Mouse (Mus musculus): ENCODE measurements around the gene Psmd11.
"Not testable (repeated sequence)": the region's sequence is repeated elsewhere in the genome, so short reads cannot be mapped to it uniquely, and the experiment has no call there.

Psmd11 gene

GRCm38 (mm10) chr11:80429009-80429475, 627 bp downstream of the Psmd11 start:
- DNase-seq (ENCODE audit: low read depth, low spot score): peak; percentile 61

- no peak for DNase-seq (ENCODE audit: low read depth, low spot score)
These were observed 1.2 kb downstream of the Psmd11 start for GRCm38 (mm10) chr11:80429500-80430166.

GRCm38 (mm10) chr11:80430366-80430910, 2.0 kb downstream of the Psmd11 start:
- DNase-seq (ENCODE audit: low read depth, low spot score): no peak

GRCm38 (mm10) chr11:80446916-80447315, 18.5 kb downstream of the Psmd11 start:
- DNase-seq (ENCODE audit: low read depth, low spot score): no peak

- no peak for DNase-seq (ENCODE audit: low read depth, low spot score)
These were observed 21.4 kb downstream of the Psmd11 start for GRCm38 (mm10) chr11:80449859-80450258.

GRCm38 (mm10) chr11:80452242-80452641, 23.8 kb downstream of the Psmd11 start:
- no peak for DNase-seq (ENCODE audit: low read depth, low spot score)

- no peak for DNase-seq (ENCODE audit: low read depth, low spot score)
These were observed 24.8 kb downstream of the Psmd11 start for GRCm38 (mm10) chr11:80453198-80453597.

DNA sequence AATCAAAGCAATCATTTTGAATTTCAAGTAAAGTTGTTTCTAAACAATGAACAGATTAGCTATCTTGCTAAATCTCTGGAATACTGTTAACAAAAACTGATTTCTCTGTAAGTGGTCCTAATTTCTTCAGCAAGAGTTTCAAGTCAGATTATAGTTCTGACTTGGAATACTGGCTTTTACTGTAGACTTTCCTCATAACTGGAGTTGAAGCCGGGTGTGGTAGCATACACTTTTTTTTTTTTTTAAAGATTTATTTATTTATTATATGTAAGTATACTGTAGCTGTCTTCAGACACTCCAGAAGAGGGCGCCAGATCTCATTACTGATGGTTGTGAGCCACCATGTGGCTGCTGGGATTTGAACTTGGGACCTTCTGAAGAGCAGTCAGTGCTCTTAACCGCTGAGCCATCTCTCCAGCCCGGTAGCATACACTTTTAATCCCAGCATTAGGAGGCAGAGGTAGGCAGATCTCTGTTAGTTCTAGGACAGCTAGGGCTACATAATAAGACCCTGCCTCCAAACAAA, 35.3 kb downstream of the Psmd11 start:
- not testable (repeated sequence) for DNase-seq (ENCODE audit: low read depth, low spot score)

DNA sequence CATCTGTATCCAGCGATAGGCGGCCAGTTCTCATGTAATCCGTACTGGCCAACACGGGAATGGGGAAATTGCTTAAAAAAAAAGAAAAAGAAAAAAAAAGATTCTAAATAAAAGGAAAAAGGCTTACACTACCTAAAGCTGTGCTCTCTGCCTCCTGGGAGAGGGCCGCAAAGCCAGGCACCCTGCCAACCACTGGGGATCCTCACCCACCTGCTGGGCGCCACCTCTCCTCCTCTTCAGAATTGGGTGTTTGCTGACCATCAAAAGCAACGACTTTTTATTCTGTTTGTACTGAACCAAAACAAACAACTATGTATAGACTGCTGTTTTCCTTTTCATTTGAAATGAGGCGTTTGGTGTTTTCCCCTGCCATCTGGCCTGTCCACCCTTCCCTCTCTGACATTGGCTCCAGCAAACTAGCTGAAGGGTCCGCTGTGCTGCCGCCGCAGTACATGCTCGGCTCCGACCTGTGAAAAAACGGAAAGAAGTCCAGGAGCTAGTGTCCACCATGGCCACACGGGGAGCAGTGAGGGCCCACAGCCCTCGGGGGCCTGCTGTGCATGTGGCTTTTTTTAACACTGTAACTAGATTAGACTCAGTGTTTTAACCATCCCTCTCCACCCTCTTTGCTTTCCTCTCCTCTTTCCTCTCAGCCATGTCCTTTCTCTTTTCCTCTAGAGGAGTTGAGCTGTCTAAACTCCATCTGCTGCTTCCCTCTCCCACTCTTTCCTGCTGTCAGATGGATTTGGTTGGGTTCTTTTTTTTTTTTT, 43.6 kb downstream of the Psmd11 start:
- no peak for DNase-seq (ENCODE audit: low read depth, low spot score)

DNA sequence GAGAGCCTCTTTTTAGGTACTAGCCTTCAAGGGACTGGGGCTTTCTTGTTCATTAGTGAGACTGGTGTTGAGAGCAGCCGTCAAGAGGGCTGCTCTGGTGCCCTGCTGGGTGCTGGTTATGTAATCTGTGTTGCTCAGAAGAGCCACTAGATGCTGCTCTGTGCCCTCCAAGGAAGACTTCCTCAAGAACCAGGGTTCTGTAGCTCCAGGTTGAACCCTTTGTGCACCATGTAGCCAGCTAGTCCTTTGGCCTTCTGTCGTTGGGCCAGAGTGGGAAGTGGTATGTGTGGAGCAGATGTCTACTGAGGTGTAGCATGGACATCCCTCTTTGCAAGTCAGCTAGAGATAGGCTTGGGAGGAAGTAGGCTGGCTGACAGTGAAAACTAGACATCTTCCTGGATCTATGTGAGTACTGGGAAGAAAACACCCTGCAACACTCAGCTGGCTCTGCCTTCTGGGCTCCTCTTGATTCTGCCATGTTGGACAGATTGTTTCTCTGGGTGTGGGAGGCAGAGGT, 45.8 kb downstream of the Psmd11 start:
- peak; percentile 48 for DNase-seq (ENCODE audit: low read depth, low spot score)

DNA sequence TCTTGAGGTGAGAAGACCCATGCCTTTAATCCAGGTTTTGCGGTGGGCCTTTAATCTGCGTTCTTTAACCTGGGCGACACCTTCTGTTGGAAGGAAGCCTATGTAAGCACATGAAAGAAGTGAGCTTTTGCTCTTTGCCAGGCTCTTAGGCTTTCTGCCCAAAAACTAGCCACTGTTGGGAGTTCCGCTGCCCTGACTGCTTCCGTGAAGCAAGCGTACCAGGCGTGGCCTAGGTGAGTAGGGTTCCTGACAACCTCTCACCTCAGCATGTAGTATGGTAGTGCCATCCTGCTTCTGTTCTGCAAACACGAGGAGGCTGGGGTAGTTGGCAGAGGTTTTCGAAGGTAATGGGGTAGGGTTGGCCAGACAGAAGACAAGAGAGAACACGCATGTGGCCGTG, 46.4 kb downstream of the Psmd11 start:
- DNase-seq (ENCODE audit: low read depth, low spot score): no peak

- DNase-seq (ENCODE audit: low read depth, low spot score): no peak
These were observed 47.1 kb downstream of the Psmd11 start for GRCm38 (mm10) chr11:80475544-80475943.

DNA sequence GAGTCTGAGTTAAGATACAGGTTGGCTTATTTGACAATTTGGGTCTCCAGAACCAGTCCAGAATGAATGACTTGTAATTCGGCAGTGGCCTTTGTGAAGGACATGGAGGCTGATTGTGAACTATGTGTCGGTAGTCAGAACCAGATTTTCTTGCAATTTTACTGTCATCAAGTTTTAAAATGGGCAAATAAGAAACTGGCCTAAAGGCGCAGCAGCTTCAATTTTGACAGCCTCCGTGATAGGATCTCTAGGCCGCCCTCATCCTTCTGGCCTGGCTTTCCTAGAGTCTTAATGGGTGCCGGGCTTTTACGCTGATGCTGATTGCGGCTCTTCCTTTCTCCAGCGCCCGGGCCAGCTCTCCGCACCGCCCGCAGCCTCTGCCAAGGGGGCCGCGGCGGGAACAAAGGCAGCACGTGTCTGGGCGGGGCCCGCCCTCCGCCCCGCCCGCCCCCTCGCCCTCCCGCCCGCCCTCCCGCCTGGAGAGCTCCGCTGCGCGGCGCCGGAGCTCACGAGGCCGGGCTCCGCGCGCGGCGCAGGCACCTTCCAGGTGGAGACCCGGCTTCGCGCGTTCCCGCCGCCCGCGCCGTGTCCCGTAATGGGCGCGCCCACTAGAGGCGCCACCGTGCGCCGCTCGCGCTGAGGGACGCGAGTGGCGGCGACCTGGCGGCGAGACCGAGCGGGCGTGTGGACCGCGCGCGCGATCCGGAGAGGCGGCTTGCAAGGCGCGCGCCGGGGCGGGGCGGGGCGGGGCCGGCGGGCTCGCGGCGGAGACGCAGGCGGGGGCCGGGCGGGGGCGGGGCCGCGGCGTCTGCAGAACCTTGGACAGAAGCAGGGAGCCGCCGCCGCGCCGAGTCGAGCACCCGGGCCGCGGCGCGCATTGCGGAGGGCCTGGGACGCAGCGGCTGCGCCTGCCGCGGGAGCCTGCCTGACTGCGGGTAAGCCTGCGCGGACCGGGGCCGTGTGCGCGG, 48.1 kb downstream of the Psmd11 start, which contains the start of gene Cdk5r1:
Gene Cdk5r1, plus strand, starts transcription at position 802 of the 968 bp plus-strand sequence.
- DNase-seq (ENCODE audit: low read depth, low spot score): peak; percentile 93

- DNase-seq (ENCODE audit: low read depth, low spot score): no peak
These were observed 49.2 kb downstream of the Psmd11 start for GRCm38 (mm10) chr11:80477341-80478199.

DNA sequence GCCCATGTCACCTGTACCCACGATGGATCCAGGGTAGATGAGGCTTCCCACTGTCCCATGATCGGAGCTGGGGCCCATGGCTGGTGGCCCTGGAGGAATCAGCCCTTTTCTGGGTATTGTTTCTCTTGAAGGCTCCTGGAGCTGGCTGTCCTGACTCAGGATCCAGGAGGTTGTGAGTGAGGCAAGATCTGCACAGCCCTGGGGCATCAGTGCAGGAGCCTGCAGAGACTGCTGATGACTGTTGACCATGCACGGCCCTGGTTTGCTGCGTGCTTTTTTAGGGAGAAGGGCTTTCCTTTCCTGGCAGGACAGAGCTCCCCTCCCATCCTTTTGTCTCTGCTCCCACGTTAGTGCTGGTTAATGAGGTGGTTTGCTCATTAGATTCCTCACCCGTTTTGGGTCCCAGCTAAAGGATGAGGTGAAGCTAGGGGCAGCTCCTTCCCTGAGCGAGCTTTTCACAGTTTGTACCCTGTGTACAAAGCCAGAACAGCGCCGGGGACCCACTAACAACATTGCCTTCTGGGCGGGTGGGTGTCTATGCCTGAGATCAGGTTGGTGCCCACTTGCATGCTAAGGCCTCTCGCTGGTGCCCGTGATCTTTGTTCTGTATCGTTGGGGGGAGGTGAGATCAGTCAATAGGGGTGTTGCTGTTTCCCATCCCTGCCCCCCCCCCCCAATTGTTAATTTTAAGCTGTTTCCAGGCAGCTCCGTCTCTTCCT, 50.4 kb downstream of the Psmd11 start:
- no peak for DNase-seq (ENCODE audit: low read depth, low spot score)

GRCm38 (mm10) chr11:80479425-80479824, 51.0 kb downstream of the Psmd11 start:
- DNase-seq (ENCODE audit: low read depth, low spot score): no peak

GRCm38 (mm10) chr11:80479906-80480866, 51.8 kb downstream of the Psmd11 start:
- DNase-seq (ENCODE audit: low read depth, low spot score): no peak

GRCm38 (mm10) chr11:80481409-80482050, 53.1 kb downstream of the Psmd11 start:
- DNase-seq (ENCODE audit: low read depth, low spot score): no peak
